Mouse (Mus musculus) liver, adult (tissue): ENCODE measurements around the gene Nsa2.

Experiments used
- GATA4 ChIP-seq: IDR thresholded peaks from 2 replicates; pipeline ENCODE4 v1.6.1; 2014; ENCODE audit warnings: mild to moderate bottlenecking, low read length; ENCODE audit not compliant: insufficient replicate concordance

Gene Nsa2

DNA sequence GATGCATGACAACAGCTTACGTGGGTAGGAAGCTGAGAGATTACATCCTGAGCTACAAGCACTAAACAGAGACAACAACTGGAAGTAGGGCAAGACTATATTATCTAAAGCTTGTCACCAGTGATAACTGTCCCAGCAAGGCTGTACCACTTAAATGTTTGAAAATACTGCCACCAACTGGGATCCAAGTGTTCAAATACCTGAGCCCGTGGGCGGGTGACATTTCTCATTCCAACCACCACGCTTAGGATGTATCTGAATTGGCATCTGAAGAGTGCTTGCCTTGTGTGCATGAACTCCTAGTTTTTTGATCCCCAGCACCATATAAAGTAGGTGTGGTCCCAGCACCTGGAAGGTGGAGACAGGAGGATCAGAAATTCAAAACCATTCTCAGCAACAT lies 42.0 kb downstream of the Nsa2 start:
- TF ChIP-seq GATA4 = no peak

DNA sequence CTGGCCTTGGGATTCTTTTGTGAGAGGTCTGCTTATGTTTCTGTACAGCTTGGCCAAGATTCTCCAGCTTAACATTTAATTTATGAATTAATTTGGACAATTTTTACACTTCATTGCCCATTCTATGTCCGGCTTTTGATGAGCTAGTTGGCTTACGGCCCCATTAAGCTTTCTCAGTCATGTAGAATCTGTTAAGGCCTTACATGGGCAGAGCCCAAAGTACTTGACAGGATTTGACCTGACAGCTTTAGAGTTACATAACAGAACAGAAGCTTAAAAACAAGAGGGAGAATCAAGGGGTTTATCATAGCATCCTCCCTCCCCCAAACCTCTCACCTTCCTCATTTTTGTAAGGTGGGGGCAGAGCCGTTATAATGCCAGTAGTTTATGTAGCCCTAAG lies 49.6 kb downstream of the Nsa2 start:
- TF ChIP-seq GATA4 = no peak

- no peak for TF ChIP-seq GATA4
Observed at GRCm38 (mm10) chr13:97087421-97087820, 50.3 kb downstream of the Nsa2 start.

DNA sequence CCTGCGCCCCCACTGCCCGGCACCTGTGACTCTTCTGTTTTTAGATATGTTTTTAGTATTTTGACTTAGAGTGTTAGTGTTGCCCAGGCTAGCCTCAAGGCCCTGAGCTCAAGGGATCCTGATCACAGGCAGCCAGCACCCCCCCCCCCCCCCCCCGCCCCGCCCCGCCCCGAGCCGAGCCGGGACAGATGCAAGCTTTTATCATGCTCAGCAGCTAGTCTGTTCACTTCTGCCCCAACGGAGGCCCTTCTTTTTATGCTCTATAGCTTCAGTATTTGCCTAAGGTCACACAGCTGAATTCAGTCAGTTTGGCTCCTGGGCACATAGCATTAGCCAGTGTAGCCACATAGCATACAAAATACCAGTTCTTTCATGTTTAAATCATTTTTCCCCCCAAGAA lies 51.4 kb downstream of the Nsa2 start:
- TF ChIP-seq GATA4 = no peak

DNA sequence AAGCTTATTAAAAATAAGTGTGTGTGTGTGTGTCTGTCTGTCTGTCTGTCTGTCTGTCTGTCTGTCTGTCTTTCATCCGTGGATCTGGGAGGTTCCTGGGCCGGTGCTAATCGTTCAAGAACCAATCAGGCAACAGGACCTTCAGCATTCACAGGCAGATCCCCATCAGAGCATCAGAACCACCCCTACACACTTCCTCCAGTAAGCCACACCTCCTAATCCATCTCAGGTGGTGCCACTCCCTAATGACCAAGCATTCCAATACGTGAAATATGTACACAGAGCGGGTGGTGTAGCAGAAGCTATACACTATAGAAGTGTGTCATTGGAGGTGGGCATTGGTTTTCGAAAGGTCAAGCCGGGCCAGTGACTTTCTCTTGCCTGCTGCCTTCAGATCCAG lies 55.3 kb downstream of the Nsa2 start:
- no peak for TF ChIP-seq GATA4

GRCm38 (mm10) chr13:97080615-97081014 lies 57.1 kb downstream of the Nsa2 start:
- no peak for TF ChIP-seq GATA4

DNA sequence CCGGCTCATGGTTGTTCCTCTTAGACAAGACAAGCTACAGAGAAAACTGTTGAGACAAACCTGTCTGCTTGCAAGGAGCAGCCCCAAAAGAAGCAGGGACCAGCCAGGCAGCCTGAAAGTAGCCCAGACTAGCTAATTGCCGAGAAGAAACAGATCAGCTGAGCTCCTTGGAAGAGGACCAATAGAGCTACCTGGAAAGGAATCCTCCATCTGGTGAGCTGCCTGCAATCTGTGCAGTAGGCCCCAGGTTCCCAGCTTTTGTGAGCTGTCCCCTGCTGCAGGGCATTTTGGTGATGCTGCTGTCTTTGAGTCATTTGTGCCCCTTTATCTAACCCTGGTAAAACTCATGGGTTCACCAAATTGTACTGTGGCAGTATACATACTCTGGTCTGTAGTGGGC lies 57.5 kb downstream of the Nsa2 start:
- no peak for TF ChIP-seq GATA4
